Mouse (Mus musculus): ENCODE measurements around the gene Slc22a12. TPM values are rescaled to one million over a fixed set of nuclear protein-coding genes. Genes with fewer than 3 reads are reported as not detected.

The Slc22a12 gene
- total RNA-seq, 1 experiment from 2014 or later: not detected

DNA sequence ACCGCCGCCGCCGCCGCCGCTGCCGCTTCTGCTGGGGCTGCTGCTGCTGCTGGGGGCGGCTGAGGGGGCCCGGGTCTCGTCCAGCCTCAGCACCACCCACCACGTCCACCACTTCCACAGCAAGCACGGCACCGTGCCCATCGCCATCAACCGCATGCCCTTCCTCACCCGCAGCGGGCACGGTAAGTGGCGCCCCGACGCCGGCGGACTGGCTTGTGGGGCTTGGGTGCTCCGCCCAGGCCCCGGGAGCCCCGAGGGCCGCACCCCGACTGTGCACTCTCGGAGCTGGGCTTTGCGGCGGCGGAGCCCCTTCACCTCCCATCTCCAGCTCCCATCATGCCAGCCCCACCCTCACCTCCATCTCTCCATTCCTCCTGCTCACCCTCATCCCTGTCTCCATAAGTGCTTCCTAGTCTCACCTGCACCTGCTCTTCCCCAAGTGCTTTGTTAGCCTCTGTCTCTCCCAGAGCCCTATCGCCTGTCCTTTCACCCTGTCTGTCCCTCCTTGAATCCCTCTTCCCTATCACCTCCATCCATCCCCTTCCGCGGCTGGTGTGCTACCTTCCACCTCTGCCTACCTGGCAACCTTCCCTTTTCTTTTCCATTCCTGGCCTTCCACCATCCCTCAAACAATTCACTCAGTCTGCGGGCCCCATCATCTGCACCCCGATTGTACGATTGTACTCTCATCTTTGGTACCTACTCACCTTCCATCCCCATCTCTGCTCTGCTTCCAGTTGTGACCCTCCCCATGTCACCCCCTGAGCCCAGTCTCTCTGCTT, 44.3 kb downstream of the Slc22a12 start:
- ATAC-seq (replicated peaks; ENCODE audit: insufficient number of reproducible peaks, low FRiP score, low TSS enrichment, poor library complexity, severe bottlenecking): no peak

DNA sequence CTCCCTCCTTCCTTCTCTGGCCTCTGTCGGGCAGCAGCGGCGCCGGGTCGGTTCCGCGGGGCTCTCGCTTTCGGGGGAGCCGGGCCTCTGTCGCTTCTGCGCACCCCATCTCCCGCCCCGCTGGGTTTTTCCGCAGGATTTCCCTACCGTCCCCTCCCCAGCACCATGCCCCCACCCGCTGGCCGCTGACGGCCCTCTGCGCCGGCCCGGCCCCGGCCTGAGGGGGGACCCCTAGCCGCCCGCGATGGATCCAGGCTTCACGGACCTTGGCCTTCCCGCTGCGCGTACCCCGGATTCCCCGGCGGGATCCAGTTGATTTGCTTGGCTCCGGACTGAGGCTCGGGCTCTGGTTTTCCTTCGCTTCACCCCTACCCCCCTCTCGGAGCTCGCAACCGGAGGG, 45.0 kb downstream of the Slc22a12 start:
- ATAC-seq (replicated peaks; ENCODE audit: insufficient number of reproducible peaks, low FRiP score, low TSS enrichment, poor library complexity, severe bottlenecking): no peak

DNA sequence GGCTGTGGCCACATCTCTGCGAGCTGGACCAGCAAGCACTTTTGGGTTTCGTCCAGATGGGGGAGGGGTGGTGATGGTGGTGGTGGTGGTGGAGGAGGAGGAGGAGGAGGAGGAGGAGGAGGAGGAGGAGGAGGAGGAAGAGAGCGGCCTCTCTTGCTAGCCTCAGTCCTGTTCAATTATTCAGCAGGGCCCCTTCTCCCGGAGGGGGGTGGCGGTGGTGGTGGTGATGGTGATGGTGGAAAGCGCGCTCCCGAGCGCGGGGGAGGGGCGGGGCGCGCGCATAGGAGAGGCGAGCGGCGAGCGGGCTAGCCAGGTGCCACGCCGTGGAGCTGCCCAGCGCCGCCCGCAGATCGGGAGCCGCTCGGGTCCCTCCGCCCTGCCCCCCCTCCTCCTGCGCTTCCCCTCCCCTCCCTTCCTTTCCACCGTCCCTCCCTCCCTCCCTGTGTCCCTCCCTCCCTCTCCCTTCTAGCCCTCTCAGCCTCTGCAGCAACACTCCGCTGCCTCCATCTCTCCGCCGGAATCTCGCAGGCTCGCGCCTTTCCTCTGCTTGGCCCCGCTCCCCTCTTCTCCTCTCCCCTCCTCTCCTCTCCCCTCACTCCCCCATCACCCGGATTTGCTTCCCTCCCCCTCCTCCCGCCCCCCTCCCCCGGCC, 45.6 kb downstream of the Slc22a12 start:
- no peak for ATAC-seq (replicated peaks; ENCODE audit: insufficient number of reproducible peaks, low FRiP score, low TSS enrichment, poor library complexity, severe bottlenecking)

DNA sequence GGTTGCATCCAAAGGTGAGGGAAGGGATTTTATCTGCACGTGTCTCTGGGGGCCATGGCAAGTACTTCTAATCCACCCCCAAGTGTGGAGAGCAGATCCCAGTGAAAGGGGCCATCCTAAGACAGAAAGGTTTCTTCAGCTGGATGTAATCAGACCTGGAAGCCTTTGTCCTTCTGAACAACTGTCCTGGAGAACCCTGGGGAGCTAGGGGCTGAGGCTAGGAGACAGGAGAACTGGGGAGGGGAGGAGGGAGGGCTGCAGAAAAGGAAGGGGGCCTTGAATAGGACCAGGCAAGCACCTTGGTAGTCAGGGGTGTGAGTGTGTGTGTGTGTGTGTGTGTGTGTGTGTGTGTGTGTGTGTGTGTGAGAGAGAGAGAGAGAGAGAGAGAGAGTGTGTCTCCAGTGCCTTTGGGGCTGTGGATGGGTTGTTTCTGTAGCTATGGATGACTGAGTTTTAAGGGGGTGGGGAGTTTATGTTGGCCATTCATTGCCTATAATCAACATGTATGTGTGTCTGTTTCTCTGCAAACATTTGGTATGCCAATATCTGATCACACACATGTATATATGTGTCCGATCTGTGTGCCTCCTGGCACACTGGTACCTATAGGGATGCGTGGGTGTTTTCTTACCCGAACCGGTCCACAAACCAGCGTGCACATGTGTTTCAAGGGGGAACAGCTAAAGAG, 46.2 kb downstream of the Slc22a12 start:
- no peak for ATAC-seq (replicated peaks; ENCODE audit: insufficient number of reproducible peaks, low FRiP score, low TSS enrichment, poor library complexity, severe bottlenecking)

DNA sequence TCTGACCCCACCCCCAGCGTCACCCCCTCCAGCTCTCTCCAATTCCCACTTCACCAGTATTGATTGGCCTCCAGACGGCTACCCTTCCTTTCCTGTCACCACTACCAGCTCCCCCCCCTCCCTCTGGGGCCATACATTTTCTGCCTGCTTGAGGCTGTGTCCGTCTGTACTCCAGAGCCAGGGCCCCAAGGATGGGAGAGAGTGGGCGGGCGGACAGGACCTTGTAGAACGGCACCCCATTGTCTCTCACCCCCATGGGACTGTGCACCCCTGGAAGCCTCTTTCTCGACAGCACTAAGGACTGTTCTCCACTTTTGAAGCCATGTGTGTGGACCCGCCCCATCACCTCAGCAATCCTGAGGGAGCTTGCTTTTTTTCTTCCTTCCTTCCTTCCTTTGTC, 47.1 kb downstream of the Slc22a12 start:
- ATAC-seq (replicated peaks; ENCODE audit: insufficient number of reproducible peaks, low FRiP score, low TSS enrichment, poor library complexity, severe bottlenecking): no peak

DNA sequence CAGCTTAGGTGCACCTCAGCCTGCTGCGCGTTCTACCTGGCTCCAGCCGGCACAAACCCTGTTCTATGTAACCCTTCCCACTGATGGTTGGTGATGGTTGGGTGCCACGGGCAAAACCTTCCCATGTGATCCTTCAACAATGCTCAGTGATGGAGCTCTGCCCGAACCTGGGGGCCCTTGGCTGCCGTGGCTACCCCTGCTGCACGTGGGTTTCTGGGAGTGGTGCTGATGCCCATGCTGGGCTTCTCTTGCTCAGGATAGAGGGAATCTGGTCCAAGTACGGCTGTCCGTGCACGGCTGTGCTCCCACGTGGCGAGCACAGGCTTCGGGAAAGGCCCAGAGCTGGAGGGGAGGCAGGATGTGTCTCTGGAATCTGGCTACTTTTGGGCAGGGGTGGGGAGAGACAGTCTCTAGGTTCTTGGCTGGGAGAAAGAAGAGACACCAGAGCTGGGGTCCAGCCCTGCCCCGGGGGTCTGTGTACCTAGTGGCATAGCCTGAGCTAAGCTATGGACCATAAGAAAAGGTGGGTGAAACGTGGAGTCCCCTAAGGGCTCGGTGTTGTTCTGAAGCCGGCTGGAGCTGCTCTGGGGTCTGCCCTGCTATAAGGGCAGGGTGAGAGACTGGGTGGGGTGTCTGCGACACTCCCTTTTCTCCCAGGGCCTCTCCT, 48.2 kb downstream of the Slc22a12 start:
- ATAC-seq (replicated peaks; ENCODE audit: insufficient number of reproducible peaks, low FRiP score, low TSS enrichment, poor library complexity, severe bottlenecking): no peak

DNA sequence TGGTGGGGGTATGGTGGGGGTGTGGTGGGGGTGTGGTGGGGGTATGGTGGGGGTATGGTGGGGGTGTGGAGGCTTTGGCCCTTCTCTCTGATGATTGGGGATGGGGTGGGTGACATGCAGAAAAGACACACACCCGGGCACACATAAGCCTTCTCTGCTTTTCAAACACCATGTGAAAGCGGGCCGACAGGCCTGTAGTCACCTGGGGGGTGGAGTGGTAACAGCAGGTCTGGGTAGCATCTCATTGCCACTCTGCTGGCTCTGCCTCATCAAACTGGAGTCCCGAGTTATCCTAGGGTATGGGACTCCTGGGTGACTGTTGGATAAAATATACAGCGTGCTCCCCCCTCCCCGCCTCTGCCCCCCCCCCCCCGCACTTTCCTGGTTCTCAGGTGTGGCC, 48.8 kb downstream of the Slc22a12 start:
- ATAC-seq (replicated peaks; ENCODE audit: insufficient number of reproducible peaks, low FRiP score, low TSS enrichment, poor library complexity, severe bottlenecking): no peak

DNA sequence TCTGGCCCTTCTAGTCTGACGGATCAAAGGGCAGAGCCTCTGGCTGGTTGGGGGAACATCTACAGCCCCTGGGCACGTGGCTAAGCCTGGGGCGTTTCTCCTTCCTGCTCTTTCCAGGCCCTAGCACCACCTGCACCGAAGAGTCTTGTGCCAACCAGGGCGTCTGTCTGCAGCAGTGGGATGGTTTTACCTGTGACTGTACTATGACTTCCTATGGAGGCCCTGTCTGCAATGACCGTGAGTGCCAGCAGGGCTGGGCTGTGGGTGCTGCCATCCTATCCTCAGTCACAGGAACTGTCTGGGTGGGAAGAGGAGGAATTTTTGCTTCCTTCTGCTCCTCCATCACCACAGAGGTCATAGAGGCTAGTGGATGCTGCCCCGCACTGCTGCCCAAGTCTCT, 49.6 kb downstream of the Slc22a12 start:
- ATAC-seq (replicated peaks; ENCODE audit: insufficient number of reproducible peaks, low FRiP score, low TSS enrichment, poor library complexity, severe bottlenecking): no peak

DNA sequence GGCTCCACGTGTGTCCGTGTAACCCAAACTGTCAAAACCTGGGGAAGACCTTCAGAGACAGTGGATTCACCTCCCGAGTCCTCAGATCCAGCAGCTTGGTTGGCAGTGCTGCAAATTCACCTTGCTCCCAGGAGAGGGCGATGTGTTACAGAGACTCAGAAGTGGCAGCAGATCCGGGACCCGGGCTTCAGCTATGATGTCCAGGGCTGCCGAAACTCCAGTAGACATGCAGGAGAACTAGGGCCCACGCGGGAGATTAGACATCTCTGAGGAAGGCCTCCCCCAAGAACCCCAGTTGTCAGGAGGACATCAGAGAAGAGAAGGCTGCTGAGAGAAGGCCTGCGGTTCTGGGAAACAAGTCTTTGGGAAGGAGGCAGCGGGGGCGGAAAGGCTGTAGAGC, 50.7 kb downstream of the Slc22a12 start:
- no peak for ATAC-seq (replicated peaks; ENCODE audit: insufficient number of reproducible peaks, low FRiP score, low TSS enrichment, poor library complexity, severe bottlenecking)

DNA sequence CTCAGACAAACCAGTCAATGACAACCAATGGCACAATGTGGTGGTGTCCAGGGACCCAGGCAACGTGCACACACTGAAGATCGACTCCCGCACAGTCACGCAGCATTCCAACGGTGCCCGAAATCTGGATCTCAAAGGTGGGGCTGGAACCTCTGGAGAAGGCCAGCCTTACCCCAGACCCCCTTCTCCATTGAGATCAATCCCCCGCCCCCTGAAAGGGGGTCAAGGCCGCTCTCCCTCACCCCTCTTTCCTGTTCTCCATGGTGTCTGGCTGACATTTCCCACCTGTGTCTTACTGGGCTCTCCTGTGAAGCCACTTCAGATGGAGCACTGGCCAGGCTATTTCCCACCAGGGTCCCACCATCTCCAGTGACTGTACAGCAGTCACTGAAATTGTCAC, 51.3 kb downstream of the Slc22a12 start:
- no peak for ATAC-seq (replicated peaks; ENCODE audit: insufficient number of reproducible peaks, low FRiP score, low TSS enrichment, poor library complexity, severe bottlenecking)

DNA sequence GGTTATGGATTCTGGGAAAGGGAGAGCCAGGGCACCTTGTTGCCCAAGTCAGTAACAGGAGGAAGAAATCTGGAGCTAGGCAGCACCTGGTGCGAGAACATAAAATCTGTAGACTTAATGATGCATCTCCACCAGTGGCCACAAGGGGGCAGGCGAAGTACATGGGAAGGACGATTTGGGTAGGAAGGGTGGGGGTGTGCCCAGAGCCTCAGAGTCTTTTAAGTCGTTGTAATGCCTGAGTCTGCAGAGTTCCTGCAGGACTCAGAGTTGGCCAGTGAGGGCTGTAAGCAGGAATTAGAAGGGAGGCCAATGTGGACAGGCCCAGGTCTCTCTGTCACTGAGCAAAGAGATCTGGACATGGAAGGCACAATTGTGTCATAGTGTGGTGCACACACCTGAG, 53.8 kb downstream of the Slc22a12 start:
- ATAC-seq (replicated peaks; ENCODE audit: insufficient number of reproducible peaks, low FRiP score, low TSS enrichment, poor library complexity, severe bottlenecking): peak; percentile 69

Other genes with a start within 250 kb of the Slc22a12 start
- gene Cdc42bpg, start 236.6 kb downstream of the Slc22a12 start, total RNA-seq (2017): 1.9 to 4.3 TPM (median 2.2 TPM) in 3 replicates
- gene Men1, start 208.1 kb downstream of the Slc22a12 start, total RNA-seq (2017): 14.1 to 22.5 TPM (median 17.8 TPM) in 3 replicates
- gene Map4k2, start 201.9 kb downstream of the Slc22a12 start, total RNA-seq (2017): 119 to 200 TPM (median 169 TPM) in 3 replicates
- 222 to 393 TPM (median 317 TPM) in 3 replicates for gene Sf1, start 179.3 kb downstream of the Slc22a12 start, total RNA-seq (2017)
- gene Pygm, start 158.6 kb downstream of the Slc22a12 start, total RNA-seq (2017): 4.5 to 17.7 TPM (median 7.7 TPM) in 3 replicates
- gene Rasgrp2, start 143.7 kb downstream of the Slc22a12 start, total RNA-seq (2017): 260 to 384 TPM (median 349 TPM) in 3 replicates
- gene Nrxn2, start 124.3 kb downstream of the Slc22a12 start, total RNA-seq (2017): not detected in 3 replicates

Measured in monocyte, adult 5-6 weeks (primary cell).